Mouse (Mus musculus) sigmoid colon, adult 10 weeks (tissue): ENCODE data around the gene Trpm8. TPM values are rescaled to one million over a fixed set of nuclear protein-coding genes. Genes with fewer than 3 reads are reported as not detected.

Source experiments
- polyA plus RNA-seq: library from polyadenylated mRNA; stranded (reverse); fragments of 350-450 nt; fragmentation: Illumina TruSeq; extraction: RNeasy Lipid Tissue Mini Kit (QIAGEN cat#74804); gene quantifications from one replicate; pipeline ENCODE4 v1.2.3, GENCODE M21; 2014; ENCODE audit warnings: low read depth, low replicate concordance

Gene Trpm8
- polyA plus RNA-seq, result not detected

GRCm38 (mm10) chr1:88277098-88277817, at the start of gene Trpm8, which contains the start of gene Hjurp:
Gene Trpm8 (plus strand): TSS chr1:88277661.
Gene Hjurp (minus strand): TSS chr1:88277633.

GRCm38 (mm10) chr1:88406807-88407198, 129.3 kb downstream of the Trpm8 start, which contains the start of gene Spp2:
Gene Spp2 (plus strand): TSS chr1:88406961.

Other genes starting within 250 kb of the Trpm8 start
- not detected for gene Ugt1a10, start 222.3 kb upstream of the Trpm8 start, polyA plus RNA-seq
- not detected for gene Ugt1a9, start 206.9 kb upstream of the Trpm8 start, polyA plus RNA-seq
- gene Ugt1a8, start 189.8 kb upstream of the Trpm8 start, polyA plus RNA-seq, result not detected
- 306 TPM for gene Ugt1a7c, start 182.6 kb upstream of the Trpm8 start, polyA plus RNA-seq
- gene Ugt1a6b, start 174.4 kb upstream of the Trpm8 start, polyA plus RNA-seq, result not detected
- gene Ugt1a6a, start 142.9 kb upstream of the Trpm8 start, polyA plus RNA-seq, result 50.2 TPM
- 0.88 TPM for gene Ugt1a5, start 111.6 kb upstream of the Trpm8 start, polyA plus RNA-seq
- 0.22 TPM for gene Ugt1a2, start 77.1 kb upstream of the Trpm8 start, polyA plus RNA-seq
- not detected for gene Dnajb3, start 71.9 kb upstream of the Trpm8 start, polyA plus RNA-seq
- gene Ugt1a1, start 65.7 kb upstream of the Trpm8 start, polyA plus RNA-seq, result 21.2 TPM
- gene Mroh2a, start 50.7 kb upstream of the Trpm8 start, polyA plus RNA-seq, result 0.06 TPM
- gene Hjurp, start within 50 bp of the Trpm8 start, polyA plus RNA-seq, result 75.7 TPM
- gene Spp2, start 129.3 kb downstream of the Trpm8 start, polyA plus RNA-seq, result not detected
- not detected for gene Glrp1, start 232.4 kb downstream of the Trpm8 start, polyA plus RNA-seq